Mouse (Mus musculus): ENCODE results near the gene Nme4.

Gene Nme4

DNA sequence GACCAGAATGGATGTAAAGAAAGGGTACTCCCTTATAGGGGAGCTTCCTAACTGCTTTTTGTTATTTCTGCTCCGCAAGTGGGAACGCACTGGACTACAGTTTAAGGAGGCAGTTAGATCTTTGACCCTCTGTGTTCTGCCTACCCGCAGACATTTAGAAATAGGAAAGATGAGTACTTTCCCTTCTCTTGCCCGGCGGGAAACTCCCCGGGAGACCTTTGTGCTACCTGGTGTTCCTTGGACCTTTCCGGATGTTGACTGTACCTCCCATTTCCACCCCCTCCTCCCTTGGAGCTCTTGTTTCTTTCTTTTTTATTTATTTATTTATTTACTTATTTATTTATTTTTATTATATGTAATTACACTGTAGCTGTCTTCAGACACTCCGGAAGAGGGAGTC is 18.7 kb upstream of the Nme4 start:
- no peak for DNase-seq

DNA sequence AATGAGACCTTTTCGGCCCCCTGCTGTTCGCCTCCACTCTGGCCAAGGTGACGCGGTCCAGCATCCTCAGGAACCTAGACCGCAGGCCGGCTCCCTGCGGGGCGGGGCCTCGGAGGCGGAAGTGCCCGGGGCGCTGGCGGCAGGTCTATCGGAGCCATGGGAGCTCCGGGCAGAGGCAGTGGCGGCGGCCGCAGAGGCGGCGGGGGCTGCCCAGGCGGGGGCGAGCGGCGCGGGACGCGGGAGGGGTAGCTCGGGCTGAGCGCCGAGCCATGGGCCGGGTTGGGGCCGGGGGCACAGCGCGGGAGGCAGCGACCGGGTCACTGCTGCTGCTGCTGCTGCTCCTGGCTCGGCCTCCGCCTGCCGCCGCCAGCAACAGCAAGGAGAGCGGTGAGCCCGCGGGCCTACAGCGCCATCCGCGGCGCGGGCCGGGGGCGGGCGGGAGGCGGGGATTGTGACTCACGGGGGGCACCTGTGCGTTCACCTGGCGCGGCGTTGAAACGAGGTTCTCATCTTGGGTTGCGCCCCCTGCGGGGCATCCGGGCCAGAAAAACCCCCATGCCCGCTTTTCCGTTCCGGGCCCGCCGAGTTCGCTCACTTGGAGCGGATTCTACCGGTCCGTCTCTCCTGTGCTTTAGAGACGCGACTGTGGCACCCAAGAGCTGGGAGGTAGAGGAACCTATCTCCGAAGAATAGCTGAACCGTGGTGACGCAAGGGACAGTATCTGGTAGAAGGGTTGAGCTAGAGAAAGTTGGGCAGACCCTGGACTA is 18.0 kb upstream of the Nme4 start, which contains the start of gene Tmem8:
Gene Tmem8 (plus strand): TSS at position 119 of the 768 bp plus-strand sequence.
- peak; percentile 77 for DNase-seq

DNA sequence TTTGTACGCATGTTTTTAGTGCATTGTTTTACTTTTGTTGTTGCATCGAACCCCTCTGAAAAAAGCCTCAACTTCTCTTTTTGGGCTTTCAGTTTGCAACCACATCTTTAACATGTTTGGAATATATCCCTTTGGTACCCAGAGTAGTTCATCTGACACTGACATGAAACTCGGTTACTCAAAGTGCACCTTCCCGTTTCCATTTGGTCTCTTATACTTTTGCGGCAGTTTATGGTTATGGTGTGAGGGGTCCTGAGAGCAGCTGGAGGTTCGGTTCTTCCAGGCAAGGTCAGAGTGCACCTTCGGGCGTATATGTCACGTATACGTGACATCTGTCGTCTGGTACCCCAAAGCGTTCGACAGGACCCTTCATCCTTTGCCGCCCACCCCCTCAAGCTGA is 17.3 kb upstream of the Nme4 start:
- no peak for DNase-seq

DNA sequence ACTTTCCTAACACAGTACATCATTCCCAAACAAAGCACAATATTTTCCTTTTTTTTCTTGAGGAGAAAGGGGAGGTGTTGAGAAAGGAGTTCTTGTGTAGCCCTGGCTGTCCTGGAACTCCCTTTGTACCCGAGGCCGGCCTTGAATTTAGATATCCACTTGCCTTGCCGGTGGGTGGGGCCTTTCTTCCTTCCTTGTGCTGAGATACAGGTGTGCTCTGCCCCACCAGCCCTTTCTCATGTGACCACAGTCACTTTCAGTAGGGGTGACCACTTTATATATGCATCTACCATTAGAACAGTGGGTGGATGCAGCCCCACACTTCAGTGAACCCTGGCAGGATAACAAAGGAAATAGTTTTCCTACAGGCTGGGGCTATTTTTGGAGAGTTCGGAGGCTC is 16.3 kb upstream of the Nme4 start:
- DNase-seq: no peak

DNA sequence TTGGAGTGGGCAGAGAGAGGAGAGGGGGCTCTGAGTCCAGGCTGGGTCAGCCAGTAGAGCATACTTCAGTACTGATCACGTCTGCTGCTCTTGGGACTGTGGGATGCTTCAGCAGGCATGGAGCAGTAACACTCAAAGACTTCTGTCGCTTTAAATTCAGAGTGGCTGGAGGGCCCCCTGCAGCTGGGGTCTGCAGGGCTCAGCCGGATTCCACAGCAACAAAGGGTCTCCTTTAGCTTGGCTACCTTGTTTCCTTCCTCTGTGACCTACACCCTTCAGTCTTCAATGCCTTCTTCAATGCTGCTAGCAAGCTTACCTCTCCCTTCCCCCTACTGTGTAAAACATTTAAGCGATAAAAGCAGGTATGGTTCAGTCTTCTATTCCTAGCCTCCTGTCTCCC is 15.6 kb upstream of the Nme4 start:
- no peak for DNase-seq

DNA sequence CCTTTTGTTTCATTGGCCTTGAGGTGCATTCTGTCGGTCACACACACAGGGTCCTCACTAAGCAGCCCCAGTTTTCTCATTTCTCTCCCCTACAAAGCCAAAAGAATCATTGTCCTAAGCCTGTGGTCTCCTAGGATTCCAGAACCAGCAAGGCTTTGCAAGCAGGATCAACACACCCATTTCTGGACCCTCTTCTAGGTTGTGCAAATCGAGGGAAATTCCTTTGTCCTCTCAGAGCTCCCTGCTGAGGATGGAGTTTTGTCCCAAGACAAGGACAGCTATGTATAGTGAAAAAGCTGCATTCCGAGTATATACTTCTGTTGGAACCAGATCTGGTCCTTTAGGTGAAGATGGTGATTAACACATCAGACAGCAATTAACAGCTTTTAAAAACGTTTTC is 14.8 kb upstream of the Nme4 start:
- DNase-seq: no peak

DNA sequence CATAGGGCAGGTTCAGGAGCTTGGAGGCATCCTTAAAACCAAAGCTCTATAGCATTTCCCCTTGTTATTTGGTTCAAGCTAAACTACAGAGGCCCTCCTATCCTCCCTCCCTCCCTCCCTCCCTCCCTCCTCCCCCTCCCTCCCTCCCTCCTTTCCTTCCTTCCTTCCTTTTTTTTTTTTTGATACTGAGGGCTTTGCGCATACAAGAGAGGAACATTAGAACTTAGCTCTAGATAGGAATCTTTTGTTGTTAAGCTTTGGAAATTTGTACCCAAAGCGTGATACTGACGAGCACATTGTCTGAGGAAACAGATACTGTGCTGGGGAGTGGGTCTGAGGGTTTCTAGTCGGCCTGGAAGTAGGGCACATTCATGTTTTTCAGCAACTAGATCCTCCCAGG is 10.2 kb upstream of the Nme4 start:
- DNase-seq: no peak

DNA sequence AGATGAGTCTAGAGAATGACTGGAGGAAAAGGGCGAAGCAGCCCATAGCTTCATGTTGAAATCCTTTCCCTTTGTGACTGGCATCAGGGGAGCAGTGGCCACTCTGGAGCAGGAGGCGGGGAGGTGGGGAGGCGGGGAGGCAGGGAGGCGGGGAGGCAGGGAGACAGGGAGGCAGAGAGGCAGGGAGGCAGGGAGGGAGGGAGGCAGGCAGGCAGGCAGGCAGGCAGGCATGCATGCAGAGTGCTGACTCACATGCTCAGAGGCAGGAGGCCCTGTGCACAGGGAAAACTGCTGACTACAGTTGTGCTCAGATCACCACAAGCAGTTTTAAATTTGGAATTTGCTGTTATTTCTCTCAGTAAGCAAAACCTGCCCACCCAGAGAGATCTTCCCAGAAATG is 6.1 kb upstream of the Nme4 start:
- peak; percentile 17 for DNase-seq

DNA sequence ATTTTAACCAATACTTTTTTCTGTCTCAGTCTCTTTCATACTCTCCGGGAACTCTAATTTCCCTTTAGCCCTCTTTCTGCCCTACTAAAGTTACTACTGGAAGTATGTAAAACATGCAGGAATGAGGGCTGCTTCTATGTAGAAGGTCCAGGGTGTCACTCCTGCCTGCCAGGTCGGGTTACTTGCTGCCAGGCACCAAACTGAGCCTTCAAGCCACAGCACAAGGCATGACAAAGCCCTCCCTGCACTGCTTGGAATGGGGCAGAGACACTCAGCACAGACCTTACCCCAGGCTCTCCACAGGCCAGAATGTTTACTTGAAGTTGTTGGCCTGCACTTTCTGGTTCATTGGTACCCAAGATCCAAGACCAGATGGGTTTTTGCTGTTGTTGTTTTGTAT is 4.8 kb upstream of the Nme4 start:
- no peak for DNase-seq

DNA sequence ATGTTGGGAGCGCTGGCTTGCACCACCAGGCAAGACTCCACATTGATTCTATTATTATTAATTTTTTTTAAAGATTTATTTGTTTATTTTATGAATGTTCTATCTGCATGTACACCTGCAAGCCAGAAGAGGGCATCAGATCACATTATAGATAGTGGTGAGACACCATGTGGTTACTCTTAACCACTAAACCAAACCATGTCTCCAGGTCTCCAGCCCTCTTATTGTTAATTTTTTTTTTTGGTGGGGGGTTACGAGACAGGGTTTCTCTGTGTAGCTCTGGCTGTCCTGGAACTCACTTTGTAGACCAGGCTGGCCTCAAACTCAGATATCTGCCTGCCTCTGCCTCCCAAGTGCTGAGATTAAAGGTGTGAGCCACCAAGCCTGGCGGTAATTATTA is 3.9 kb upstream of the Nme4 start:
- DNase-seq: peak; percentile 48

DNA sequence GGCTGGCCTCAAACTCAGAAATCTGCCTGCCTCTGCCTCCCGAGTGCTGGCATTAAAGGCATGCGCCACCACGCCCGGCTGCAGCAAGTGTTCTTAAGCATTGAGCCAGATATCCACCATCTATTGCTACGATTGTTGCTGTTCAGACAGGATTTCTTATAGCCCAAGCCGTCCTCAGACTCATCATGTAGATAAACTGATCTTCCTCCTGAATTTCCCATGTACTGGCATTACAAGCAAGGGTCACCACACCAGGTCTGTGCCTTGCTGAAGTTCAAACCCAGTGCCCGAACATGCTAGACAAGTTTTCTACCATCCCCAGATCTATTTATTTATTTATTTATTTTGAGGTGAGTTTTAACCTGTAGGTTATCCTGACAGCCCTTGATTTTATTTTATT is 3.1 kb upstream of the Nme4 start:
- DNase-seq: no peak

DNA sequence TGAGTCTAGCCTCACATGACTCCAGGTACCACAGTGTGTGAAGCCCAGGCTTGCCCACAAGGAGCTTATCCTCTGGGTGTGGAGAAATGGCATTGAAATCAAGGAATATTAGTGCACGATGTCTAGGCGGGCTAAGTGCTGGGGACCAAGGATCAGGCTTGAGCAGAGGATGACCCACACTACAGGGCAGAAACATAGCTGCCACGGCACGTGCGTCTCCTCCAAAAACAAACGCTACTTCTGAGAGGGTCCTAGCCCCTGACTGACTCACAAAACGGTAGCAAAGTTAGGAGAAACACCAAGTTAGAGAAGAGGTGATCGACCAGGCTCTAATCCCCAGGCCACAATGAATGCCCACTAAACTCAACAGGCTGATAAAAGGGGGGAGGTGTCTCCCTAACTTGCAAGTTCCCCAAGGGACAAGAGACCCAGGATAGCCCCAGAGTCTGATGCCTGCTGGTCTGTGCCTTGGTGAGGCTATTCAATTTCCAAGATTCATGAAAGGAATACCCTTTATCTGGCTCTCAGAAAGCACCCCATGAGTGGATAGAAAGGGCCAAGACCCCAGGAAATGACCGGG is 781 bp downstream of the Nme4 start:
- no peak for DNase-seq

DNA sequence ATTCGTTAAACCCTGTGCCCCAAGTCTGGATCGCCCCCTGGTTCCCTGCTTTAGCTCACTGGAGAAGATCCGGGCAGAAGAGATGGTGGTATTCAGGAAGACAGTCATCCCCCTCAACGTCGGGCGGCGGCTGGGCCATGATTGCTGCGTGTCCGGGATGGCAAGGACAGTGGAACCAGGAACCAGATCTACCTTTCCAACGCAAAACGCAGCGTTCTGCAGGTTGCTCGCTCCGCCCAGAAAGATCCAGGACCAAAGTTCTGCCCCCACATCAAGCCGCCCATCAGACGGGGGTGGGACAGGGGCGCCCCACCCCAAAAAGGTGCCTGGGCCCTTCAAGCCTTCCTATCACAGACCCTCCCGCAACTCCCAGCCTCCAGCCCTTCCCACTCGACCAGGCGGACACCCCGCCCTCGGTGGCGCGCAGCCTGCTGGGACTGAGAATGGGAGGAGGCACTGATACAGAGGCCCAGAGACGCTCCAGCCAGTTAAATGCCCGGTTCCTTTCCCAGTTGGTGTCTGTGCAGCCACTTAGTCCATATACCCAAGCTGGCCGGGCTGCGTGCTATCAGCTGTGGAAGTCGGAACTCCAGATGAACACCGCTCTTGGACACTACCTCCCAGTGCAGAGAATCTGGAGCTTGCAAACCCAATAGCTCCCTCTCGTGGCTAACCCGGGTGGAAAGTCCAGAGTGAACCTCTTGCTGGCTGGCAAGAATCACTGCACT is 5.3 kb downstream of the Nme4 start, which contains the start of gene Decr2:
Gene Decr2 (minus strand): TSS at position 433 of the 728 bp plus-strand sequence.
- DNase-seq: peak; percentile 94

DNA sequence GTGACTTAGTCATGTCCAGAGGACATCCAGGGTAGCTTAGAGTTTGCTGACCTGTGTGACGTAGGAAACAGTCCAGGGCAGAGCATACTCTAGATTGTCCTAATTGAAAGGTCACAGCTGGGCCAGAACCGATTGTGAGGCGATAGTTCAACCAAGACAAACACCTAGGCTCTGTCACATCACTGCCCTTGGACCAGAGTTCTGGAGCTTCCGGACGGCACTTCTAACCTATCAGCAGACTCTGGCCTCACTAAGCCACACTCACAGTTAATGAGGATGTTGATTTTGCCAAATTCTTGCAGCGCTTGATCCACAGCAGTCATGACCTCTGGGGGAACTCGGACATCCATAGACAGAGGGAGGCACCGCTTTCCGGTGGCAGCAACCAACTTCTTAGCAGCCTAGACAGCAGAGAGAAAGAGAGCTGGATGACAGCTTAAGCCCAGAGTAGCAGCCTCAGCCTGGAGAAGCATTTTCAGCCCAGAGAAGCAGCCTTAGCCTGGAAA is 8.3 kb downstream of the Nme4 start:
- no peak for DNase-seq

DNA sequence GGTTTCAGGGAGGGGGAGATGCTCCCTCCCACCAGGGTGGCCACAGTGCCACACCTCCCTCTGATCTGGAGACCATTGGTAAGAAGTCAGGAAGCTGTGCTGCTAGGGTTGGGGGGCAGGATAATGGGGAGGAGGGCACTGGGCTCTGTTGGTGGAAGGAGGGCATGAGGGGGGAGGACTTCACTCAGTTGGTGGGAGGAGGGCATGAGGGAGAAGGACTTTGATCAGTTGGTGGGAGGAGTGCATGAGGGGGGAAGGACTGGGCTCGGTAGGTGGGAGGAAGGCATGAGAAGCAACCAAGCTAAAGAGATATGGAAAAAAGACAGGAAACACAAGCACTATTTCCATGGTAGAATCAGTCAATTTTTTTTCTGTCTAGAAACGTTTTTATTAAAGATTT is 14.5 kb downstream of the Nme4 start:
- DNase-seq: no peak

DNA sequence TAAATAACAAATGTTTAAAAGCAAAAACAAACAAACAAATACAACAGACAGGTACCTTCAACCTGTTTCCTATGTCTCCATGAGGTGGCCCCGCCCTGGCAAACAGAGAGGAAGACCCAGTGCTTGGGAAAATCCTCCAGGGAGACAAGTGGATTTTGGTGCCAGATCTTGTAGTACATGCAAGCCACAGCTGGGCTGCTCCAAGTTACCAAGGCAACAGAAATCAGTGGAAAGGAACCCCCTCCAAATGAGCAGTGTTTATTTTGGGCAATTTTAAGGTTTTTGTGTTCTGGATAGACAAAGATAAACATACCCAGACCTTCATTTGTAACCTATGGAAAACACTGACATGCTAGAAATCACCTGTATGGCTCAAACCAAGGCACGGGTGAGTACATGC is 16.6 kb downstream of the Nme4 start:
- no peak for DNase-seq

DNA sequence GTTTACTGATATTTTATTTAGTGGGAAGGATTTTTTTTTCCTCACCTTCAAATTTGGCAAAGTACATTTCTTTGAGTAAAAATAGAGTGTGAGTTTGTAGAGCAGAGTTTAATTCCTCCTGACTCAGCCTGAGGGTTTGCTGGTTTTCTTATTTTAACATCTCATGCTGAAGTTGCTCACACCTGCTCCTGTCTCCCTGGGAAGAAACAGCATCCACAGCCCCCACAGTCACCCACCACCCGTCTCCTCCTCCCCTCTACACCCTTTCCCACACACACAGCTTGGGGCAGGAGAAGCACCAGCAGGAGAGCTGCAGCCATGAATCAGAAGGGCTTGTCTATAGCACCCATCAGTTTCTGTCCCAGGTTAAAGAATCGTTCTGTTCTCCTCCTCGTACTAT is 20.2 kb downstream of the Nme4 start:
- DNase-seq: no peak

DNA sequence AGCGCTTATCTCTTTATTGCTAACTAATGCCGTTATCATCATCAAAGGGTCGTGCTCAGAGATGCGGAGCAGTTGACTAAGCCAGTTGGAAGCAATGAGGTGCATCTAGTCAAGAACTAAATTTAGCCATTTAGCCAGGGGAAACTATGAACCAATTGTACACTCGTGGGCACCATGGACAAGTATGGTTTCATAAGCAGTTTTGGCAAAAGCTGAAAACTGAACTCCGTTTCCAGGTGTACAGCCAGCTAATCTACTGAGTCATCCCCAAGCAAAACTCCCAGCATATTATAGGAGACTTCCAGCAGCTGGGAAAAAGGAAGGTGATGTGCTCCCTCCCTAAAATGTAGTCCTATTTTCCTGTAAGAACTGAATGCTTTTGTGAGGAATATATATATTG is 25.3 kb downstream of the Nme4 start:
- no peak for DNase-seq

DNA sequence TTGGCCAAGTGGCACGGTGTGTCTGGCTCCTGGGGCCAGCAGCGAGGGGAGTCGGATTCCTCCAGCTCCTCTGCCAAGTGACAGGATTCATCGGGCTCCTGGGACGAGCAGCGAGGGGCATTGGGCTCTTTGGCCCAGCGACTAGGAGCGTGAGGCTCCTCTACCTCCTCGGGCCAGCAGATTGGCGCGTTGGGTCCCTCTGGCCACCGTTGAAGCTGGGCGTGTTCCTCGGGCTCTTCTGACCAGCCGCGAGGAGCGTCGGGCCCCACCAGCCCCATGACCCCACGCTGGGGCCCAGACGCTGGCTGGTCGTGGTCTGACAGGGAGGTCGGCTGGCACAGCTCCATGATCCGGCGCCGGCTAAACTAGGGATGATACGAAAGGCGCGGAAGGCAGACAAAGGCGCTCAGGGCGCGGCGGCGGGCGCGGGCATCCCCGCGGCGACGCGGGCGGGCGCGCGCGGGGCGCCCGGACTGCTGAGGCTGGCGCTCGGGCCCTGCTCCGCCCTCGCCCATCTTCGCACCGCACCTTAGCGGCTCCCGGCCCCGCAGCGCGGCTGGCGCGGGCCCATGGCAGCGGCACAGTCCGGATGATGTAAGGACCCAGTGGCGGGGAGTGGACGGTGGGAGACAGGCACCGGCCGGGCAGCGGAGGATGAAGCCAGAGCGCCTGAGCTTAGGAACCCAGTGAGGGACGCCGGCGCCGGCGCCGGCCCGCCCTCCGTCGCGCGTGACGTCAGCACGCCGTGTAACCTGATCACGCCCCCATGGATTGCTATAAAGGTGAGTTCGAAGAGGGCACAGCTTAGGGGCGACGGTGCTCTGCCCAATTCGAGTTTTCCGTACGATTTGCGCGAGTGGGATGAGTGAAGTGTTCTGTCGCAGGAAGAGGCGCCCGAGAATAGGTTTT is 26.3 kb downstream of the Nme4 start, which contains the start of gene Rab11fip3:
Gene Rab11fip3 (minus strand): TSS at position 725 of the 909 bp plus-strand sequence.
- peak; percentile 93 for DNase-seq

DNA sequence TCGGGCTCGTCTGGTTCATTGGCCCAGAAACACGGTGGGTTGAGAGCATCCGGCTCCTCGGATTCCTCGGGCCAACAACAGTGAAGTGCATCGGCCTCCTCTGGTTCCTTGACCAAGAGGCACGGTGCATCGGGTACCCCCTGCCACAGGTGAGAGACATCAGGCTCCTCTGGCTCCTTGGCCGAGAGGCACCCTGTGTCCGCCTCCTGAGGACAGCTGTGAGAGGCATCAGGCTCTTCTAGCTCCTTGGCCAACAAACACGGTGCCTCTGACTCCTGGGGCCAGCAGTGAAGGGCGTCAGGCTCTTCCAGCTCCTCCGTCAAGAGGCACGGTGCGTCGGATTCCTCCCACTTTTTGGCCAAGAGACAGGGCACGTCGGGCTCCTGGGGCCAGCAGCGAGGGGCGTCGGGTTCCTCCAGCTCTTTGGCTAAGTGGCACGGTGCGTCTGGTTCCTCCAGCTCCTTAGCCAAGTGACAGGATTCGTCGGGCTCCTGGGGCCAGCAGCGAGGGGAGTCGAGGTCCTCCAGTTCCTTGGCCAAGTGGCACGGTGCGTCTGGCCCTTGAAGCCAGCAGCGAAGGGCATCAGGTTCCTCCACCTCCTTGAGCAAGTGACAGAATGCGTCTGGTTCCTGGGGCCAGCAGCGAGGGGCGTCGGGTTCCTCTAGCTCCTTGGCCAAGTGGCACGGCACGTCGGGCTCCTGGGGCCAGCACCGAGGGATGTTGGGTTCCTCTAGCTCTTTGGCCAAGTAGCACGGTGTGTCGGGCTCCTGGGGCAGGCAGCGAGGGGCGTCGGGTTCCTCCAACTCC is 27.2 kb downstream of the Nme4 start:
- peak; percentile 39 for DNase-seq

DNA sequence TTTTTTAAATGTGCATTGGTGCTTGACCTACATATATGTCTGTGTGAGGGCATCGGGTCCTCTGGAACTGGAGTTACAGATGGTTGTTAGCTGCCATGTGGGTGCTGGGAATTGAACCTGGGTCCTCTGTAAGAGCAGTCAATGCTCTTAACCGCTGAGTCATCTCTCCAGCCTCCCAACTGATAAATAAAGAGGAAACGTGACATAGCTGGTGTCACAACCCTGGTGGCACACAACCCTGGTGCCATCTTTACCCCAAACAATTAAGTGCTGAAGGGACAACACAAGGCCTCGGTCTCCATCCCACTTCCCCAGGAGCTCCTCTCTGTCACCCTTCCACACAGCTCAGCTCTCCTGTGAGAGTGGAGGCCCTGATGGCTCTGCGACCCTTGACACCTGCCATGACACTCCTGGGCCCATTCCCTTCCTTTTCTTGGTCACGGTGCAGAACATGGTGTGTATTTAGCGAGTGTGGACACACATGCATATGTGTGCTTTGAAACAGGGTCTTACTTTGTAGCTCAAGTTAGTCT is 28.8 kb downstream of the Nme4 start:
- DNase-seq: no peak

DNA sequence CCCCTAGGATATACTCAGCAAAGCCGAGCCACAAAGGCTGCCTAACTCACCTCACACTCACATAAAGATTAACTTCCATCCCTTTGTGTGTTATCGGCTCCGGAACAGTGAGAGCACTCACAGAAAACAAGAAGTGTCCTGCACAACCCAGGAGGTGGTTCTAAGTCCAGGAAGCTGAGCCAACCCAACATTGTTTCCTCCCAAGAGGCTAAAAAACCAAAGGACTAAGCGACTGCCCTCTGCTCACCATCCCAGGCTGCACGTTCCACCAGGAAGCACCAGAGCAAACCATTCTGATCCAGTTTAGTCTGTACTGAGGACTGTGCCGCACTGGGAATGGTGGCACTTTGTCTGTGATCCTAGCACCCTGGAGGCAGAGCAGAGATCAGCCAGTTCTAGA is 30.5 kb downstream of the Nme4 start:
- no peak for DNase-seq
